Mouse (Mus musculus) forebrain, embryonic 10.5 days (tissue): Measurements from ENCODE around the gene Gemin5. TPM values are rescaled to one million over a fixed set of nuclear protein-coding genes. Genes with fewer than 3 reads are reported as not detected.
"Not testable (repeated sequence)": the region's sequence is repeated elsewhere in the genome, so short reads cannot be mapped to it uniquely, and the experiment has no call there.

Experiments
- DNase-seq: peaks from one replicate; pipeline ENCODE4 v3.0.0-alpha.2; 2017; ENCODE audit warnings: low spot score; ENCODE audit errors: extremely low spot score
- H3K27ac ChIP-seq: fragments of 300-500 bp; sonication (generic); 2 replicates; pipeline ENCODE4 v1.5.1; 2016; ENCODE audit warnings: mild to moderate bottlenecking
- H3K27me3 ChIP-seq: fragments of 300-500 bp; sonication (generic); 2 replicates; pipeline ENCODE4 v1.6.1; 2016; ENCODE audit warnings: mild to moderate bottlenecking; ENCODE audit not compliant: poor library complexity, severe bottlenecking
- H3K36me3 ChIP-seq: fragments of 300-500 bp; sonication (generic); replicated peaks from 2 replicates; pipeline ENCODE4 v1.6.1; 2016; ENCODE audit warnings: mild to moderate bottlenecking, moderate library complexity
- H3K4me1 ChIP-seq: fragments of 300-500 bp; sonication (generic); 2 replicates; pipeline ENCODE4 v1.6.1; 2016
- H3K4me3 ChIP-seq: fragments of 300-500 bp; sonication (generic); 2 replicates; pipeline ENCODE4 v1.5.1; 2016; ENCODE audit warnings: mild to moderate bottlenecking, moderate library complexity
- H3K9me3 ChIP-seq: fragments of 300-500 bp; sonication (generic); 2 replicates; pipeline ENCODE4 v1.6.1; 2016; ENCODE audit warnings: mild to moderate bottlenecking, moderate library complexity
- WGBS: fragments of 180-500 bp; shearing (Covaris S2); methylation state at CpG from one replicate; pipeline ENCODE4 v1.1.7; 2016; 5-methylcytosine and 5-hydroxymethylcytosine counted together
- polyA plus RNA-seq: library from polyadenylated mRNA; unstranded; fragments of >200 nt; fragmentation: Nextera tagmentation; extraction: Ambion mirVana; gene quantifications from 2 replicates; pipeline ENCODE4 v1.2.1, GENCODE M21; 2016

Gemin5 gene
- polyA plus RNA-seq, 1 experiment from 2014 or later: 39.5 TPM

- no peaks in the 10 kb centered on the region for H3K9me3 ChIP-seq
- WGBS: 85% methylated on average over 4 of the region's 4 CpGs
- no peak overlapping the region for H3K27ac ChIP-seq
- no peak for DNase-seq
- no peaks in the 10 kb centered on the region for H3K36me3 ChIP-seq
- no peak overlapping the region for H3K4me3 ChIP-seq
- H3K27me3 ChIP-seq: peaks cover 31% of the 10 kb centered on the region
- H3K4me1 ChIP-seq: peaks cover 37% of the 10 kb centered on the region
Observed at GRCm38 (mm10) chr11:58101194-58101720, 67.1 kb downstream of the Gemin5 start.

GRCm38 (mm10) chr11:58100006-58100405 is 68.3 kb downstream of the Gemin5 start:
- peaks cover 39% of the 10 kb centered on the region for H3K27me3 ChIP-seq
- H3K9me3 ChIP-seq: no peaks in the 10 kb centered on the region
- 93% methylated on average over 2 of the region's 2 CpGs for WGBS
- no peak overlapping the region for H3K27ac ChIP-seq
- H3K4me1 ChIP-seq: peaks cover 32% of the 10 kb centered on the region
- no peak for DNase-seq
- no peak overlapping the region for H3K4me3 ChIP-seq
- H3K36me3 ChIP-seq: no peaks in the 10 kb centered on the region

DNA sequence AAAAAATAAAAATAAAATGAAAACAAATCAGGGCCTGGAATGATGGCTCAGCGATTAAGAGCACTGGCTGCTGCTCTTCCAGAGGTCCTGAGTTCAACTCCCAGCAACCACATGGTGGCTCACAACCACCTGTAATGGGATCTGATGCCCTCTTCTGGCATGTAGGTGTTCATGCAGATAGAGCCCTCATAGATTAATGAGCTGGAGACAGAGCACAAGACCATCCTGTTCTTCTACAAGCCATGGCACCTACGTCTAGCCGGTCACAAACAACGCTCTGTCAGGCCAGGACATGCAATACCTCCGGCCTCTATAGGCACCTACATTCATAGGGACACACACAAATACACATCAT is 70.0 kb downstream of the Gemin5 start:
- not testable (repeated sequence) for H3K36me3 ChIP-seq, H3K9me3 ChIP-seq, H3K4me3 ChIP-seq, H3K27ac ChIP-seq, DNase-seq
- WGBS: 67% methylated on average over 5 of the region's 5 CpGs
- peaks cover 21% of the 10 kb centered on the region for H3K4me1 ChIP-seq
- peaks cover 39% of the 10 kb centered on the region for H3K27me3 ChIP-seq

DNA sequence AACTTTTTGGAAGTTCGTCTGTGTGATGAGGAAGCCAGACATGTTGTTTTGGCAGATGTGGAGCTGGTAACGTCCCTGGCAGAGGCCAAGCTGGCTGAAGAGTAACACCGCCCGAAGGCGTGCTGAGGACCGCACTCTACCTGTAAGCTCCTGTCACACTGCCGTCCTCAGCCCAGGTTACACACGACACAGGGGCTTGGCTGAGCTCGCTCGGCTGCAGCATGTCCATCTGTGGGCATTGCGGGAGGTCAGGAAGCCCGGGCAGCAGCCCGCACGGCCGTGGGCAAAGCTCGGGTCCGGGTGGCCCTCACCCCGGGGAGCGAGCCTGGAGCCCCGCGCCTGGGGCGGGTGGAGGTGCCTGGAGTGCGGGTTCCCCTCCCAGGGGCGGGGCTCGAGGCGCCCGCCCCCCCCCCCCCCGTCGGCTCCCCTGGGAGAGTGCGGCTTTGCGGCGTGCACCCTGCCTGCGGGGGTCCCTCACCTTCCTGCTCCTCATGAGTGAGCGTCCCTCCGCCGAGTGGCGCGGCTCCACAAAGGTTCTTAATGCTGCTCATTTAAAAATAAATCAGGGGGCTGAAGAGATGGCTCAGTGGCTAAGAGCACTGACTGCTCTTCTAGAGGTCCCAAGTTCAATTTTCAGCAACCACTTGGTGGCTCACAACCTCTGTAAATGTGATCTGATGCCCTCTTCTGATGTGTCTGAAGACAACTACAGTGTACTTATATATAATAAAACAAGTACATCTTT is 70.5 kb downstream of the Gemin5 start:
- peak; percentile 17 for DNase-seq
- H3K36me3 ChIP-seq: no peaks in the 10 kb centered on the region
- H3K27me3 ChIP-seq: peaks cover 40% of the 10 kb centered on the region
- H3K9me3 ChIP-seq: no peaks in the 10 kb centered on the region
- H3K27ac ChIP-seq: no peak overlapping the region
- H3K4me1 ChIP-seq: peaks cover 21% of the 10 kb centered on the region
- H3K4me3 ChIP-seq: peak overlapping the region; percentile 55
- 2% methylated on average over 38 of the region's 38 CpGs for WGBS

DNA sequence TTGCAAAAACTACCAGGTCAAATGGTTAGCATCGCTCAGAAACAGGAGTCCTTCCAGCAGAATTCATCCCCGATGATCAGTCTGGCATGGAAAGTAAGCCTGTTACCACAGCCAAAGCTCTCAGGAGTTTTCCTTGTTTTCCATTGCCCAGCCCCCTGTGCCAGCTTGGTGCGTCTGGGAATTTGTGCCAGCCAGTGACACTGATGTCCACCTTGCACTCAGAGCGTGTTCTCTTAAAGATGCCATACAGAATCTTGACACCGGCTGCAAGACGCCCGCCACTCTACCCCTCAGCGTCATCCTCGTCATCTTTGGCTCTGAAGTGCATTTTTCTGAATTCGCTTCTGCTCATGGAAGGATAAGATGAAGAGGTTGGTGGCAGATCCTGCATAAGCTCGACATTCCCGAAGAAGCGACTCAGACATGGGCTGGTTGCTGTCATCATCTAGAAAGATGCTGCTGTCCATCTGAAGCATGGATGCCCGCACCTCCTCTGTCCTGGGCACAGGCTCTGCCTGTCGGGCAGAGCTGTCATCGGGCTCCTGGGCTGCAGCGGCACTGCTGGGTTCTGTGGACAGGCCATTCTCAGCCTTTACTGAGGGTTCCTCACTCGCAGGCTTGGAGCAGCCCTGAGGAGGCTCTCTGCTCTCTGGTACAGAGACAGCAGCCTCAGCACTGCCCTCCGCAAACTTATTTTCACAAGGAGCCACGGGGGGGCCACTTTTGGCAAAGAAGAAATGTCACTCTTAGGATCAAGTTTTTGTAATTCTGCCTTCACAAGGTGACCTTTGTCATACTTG is 71.3 kb downstream of the Gemin5 start:
- peaks cover 46% of the 10 kb centered on the region for H3K27me3 ChIP-seq
- peaks cover 22% of the 10 kb centered on the region for H3K4me1 ChIP-seq
- no peak overlapping the region for H3K27ac ChIP-seq
- peak overlapping the region; percentile 55 for H3K4me3 ChIP-seq
- WGBS: 54% methylated on average over 20 of the region's 20 CpGs
- DNase-seq: no peak
- no peaks in the 10 kb centered on the region for H3K9me3 ChIP-seq
- no peaks in the 10 kb centered on the region for H3K36me3 ChIP-seq

DNA sequence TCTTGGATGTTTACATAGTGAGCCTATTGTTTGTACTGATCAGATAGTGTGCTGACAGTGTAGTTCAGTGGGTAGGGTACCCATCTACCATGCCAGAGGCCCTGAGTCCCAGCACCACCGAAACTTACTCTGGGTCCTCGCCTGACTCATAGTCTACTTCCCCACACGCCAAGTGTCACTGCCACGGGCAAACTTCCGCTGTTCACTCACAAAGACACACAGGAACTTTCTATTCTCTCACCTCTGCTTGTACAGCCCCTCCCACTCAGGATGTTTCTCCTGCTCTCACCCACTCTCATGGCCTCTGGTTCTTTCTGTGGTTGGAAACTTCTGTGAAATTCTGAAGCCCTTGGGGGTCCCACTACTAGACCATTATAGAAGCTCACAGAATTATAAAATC is 72.2 kb downstream of the Gemin5 start:
- DNase-seq: no peak
- peaks cover 22% of the 10 kb centered on the region for H3K4me1 ChIP-seq
- H3K9me3 ChIP-seq: no peaks in the 10 kb centered on the region
- peaks cover 46% of the 10 kb centered on the region for H3K27me3 ChIP-seq
- no peaks in the 10 kb centered on the region for H3K36me3 ChIP-seq
- 90% methylated on average over 5 of the region's 5 CpGs for WGBS
- no peak overlapping the region for H3K4me3 ChIP-seq
- H3K27ac ChIP-seq: no peak overlapping the region

DNA sequence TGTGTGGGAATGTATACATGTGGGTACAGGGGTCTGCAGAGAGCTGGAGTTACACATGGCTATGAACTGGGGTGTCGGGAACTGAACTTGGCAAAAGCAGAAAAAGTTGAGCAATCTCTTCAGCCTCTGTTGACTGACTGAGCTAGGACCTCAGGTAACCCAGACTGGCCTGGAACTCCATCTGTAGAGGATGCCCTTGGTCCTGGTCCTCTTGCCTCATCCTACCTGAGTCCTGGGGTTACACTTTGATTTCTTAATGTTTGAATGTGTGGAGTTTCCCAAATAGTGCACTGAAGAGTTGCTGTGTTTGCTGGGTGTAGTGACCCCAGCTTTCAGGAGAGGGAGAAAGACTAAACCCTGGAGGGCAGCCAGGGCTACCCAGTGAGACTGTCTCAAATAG is 72.8 kb downstream of the Gemin5 start:
- Histone ChIP-seq H3K4me3 (no peak overlapping the region), H3K4me1 (peaks cover 22% of the 10 kb centered on the region), H3K36me3 (no peaks in the 10 kb centered on the region), H3K27ac (no peak overlapping the region), H3K9me3 (no peaks in the 10 kb centered on the region), H3K27me3 (peaks cover 46% of the 10 kb centered on the region)
- WGBS: 96% methylated on average over 1 of the region's 1 CpGs
- DNase-seq: no peak

DNA sequence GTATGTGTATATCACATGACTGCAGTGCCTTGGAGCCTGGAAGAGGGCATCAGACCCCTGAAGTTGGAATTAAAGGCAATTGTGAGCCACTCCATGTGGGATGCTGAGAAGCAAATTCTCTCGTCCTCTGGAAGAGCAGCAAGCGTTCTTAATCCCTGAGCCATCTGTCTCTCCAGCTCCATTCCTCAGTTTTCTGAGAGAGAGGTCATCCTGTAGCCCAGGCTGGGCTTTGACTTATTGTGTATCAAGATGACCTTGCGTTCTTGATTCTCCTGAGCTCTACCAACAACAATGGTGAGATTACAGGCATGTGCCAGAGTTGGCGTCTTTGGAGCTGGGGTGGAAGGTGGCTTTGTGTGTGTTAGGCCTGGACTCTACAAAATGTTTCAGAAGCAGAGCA is 73.6 kb downstream of the Gemin5 start:
- peaks cover 46% of the 10 kb centered on the region for H3K27me3 ChIP-seq
- DNase-seq: no peak
- 57% methylated on average over 4 of the region's 4 CpGs for WGBS

GRCm38 (mm10) chr11:58093021-58093528 is 75.3 kb downstream of the Gemin5 start, which contains the start of gene Gm12248:
Gene Gm12248 (minus strand): TSS chr11:58093134.
- H3K4me3 ChIP-seq: peak within 1 kb of the TSS; percentile 24; the same call in 1 of the 2 replicates

More for the DNA sequence above, 73.6 kb downstream of the Gemin5 start:
- Histone ChIP-seq H3K4me3 (no peak overlapping the region), H3K36me3 (no peaks in the 10 kb centered on the region), H3K4me1 (peaks cover 22% of the 10 kb centered on the region), H3K27ac (no peak overlapping the region), H3K9me3 (no peaks in the 10 kb centered on the region)

GRCm38 (mm10) chr11:58092541-58092940 is 75.8 kb downstream of the Gemin5 start:
- peak overlapping the region; percentile 24; the same call in 1 of the 2 replicates for H3K4me3 ChIP-seq
- 59% methylated on average over 4 of the region's 4 CpGs for WGBS
- H3K36me3 ChIP-seq: no peaks in the 10 kb centered on the region
- peaks cover 17% of the 10 kb centered on the region for H3K4me1 ChIP-seq
- H3K27ac ChIP-seq: peak overlapping the region; percentile 62; the same call in 1 of the 2 replicates
- H3K27me3 ChIP-seq: peaks cover 28% of the 10 kb centered on the region
- DNase-seq: no peak
- H3K9me3 ChIP-seq: no peaks in the 10 kb centered on the region

More at GRCm38 (mm10) chr11:58093021-58093528, 75.3 kb downstream of the Gemin5 start, which contains the start of gene Gm12248:
- no peaks in the 10 kb centered on the region for H3K9me3 ChIP-seq
- H3K4me1 ChIP-seq: peaks cover 22% of the 10 kb centered on the region
- H3K27ac ChIP-seq: peak within 1 kb of the TSS; percentile 62; the same call in 1 of the 2 replicates
- H3K27me3 ChIP-seq: peaks cover 33% of the 10 kb centered on the region
- WGBS: 22% methylated on average over 12 of the region's 12 CpGs
- no peaks in the 10 kb centered on the region for H3K36me3 ChIP-seq
- peak; percentile 31 for DNase-seq

GRCm38 (mm10) chr11:58081716-58082115 is 86.6 kb downstream of the Gemin5 start:
- Histone ChIP-seq H3K36me3 (no peaks in the 10 kb centered on the region), H3K4me1 (no peaks in the 10 kb centered on the region), H3K4me3 (no peak overlapping the region), H3K27me3 (no peaks in the 10 kb centered on the region), H3K27ac (no peak overlapping the region), H3K9me3 (no peaks in the 10 kb centered on the region; the same call in 1 of the 2 replicates)
- no peak for DNase-seq
- WGBS: 90% methylated on average over 6 of the region's 6 CpGs

DNA sequence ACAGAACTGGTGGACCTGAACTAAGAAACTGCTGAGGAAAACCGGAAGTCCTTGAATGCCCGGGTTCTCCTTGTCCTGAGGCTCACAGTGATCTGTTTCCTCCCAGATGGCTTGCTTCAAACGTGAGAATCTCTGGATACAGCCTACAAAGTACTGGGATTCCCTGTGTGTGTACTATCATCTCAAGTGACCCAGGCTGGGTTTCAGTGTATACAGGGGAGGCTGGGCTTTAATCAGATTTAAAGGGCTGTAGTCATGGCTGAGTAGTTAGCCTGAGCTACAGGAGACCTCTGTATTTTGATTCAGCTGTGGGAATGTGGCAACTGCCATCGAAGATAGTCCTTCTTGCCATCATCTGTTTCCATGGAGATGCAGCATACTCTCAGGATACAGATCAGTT is 91.1 kb downstream of the Gemin5 start:
- Histone ChIP-seq H3K4me1 (no peaks in the 10 kb centered on the region), H3K36me3 (no peaks in the 10 kb centered on the region), H3K27ac (no peak overlapping the region), H3K9me3 (no peaks in the 10 kb centered on the region; the same call in 1 of the 2 replicates), H3K27me3 (no peaks in the 10 kb centered on the region), H3K4me3 (no peak overlapping the region)
- DNase-seq: no peak
- 77% methylated on average over 4 of the region's 4 CpGs for WGBS
